Mouse (Mus musculus): Measurements from ENCODE around the gene Ube2j1. TPM values are rescaled to one million over a fixed set of nuclear protein-coding genes. Genes with fewer than 3 reads are reported as not detected.

The Ube2j1 gene
- polyA plus RNA-seq, 1 experiment from 2014 or later: 43.6 TPM

GRCm38 (mm10) chr4:33072526-33073161, 41.4 kb downstream of the Ube2j1 start:
- Histone ChIP-seq H3K27me3 (ENCODE audit: control insufficient read depth, insufficient read depth, low read length) (no peaks in the 10 kb centered on the region), H3K36me3 (ENCODE audit: control insufficient read depth, insufficient read depth, low read length) (no peaks in the 10 kb centered on the region), H3K4me1 (ENCODE audit: control insufficient read depth, insufficient read depth, low read length) (no peaks in the 10 kb centered on the region), H3K4me2 (replicated peaks; ENCODE audit: low read depth, low read length) (no peak overlapping the region), H3K9ac (ENCODE audit: low read depth, low read length) (no peak overlapping the region), H3K27ac (ENCODE audit: low read depth, low read length) (no peak overlapping the region), H3K4me3 (ENCODE audit: low read length) (no peak overlapping the region), H3K9me3 (ENCODE audit: control insufficient read depth, low read length) (no peaks in the 10 kb centered on the region)
- no peak for ATAC-seq (ENCODE audit: low FRiP score, low TSS enrichment)
- 63% methylated on average over 11 of the region's 11 CpGs for WGBS

- Histone ChIP-seq H3K4me3 (ENCODE audit: low read length) (no peak overlapping the region), H3K9ac (ENCODE audit: low read depth, low read length) (no peak overlapping the region), H3K9me3 (ENCODE audit: control insufficient read depth, low read length) (no peaks in the 10 kb centered on the region), H3K27ac (ENCODE audit: low read depth, low read length) (no peak overlapping the region), H3K4me1 (ENCODE audit: control insufficient read depth, insufficient read depth, low read length) (no peaks in the 10 kb centered on the region), H3K27me3 (ENCODE audit: control insufficient read depth, insufficient read depth, low read length) (no peaks in the 10 kb centered on the region), H3K36me3 (ENCODE audit: control insufficient read depth, insufficient read depth, low read length) (no peaks in the 10 kb centered on the region), H3K4me2 (replicated peaks; ENCODE audit: low read depth, low read length) (no peak overlapping the region)
- no peak for ATAC-seq (ENCODE audit: low FRiP score, low TSS enrichment)
- 81% methylated on average over 4 of the region's 4 CpGs for WGBS
Measured at GRCm38 (mm10) chr4:33074406-33074805, 43.2 kb downstream of the Ube2j1 start.

GRCm38 (mm10) chr4:33074851-33075250, 43.6 kb downstream of the Ube2j1 start:
- Histone ChIP-seq H3K4me1 (ENCODE audit: control insufficient read depth, insufficient read depth, low read length) (no peaks in the 10 kb centered on the region), H3K36me3 (ENCODE audit: control insufficient read depth, insufficient read depth, low read length) (no peaks in the 10 kb centered on the region), H3K9ac (ENCODE audit: low read depth, low read length) (no peak overlapping the region), H3K4me2 (replicated peaks; ENCODE audit: low read depth, low read length) (no peak overlapping the region), H3K27ac (ENCODE audit: low read depth, low read length) (no peak overlapping the region), H3K9me3 (ENCODE audit: control insufficient read depth, low read length) (no peaks in the 10 kb centered on the region), H3K4me3 (ENCODE audit: low read length) (no peak overlapping the region), H3K27me3 (ENCODE audit: control insufficient read depth, insufficient read depth, low read length) (no peaks in the 10 kb centered on the region)
- no peak for ATAC-seq (ENCODE audit: low FRiP score, low TSS enrichment)
- 61% methylated on average over 5 of the region's 5 CpGs for WGBS

- H3K36me3 ChIP-seq (ENCODE audit: control insufficient read depth, insufficient read depth, low read length): no peaks in the 10 kb centered on the region
- H3K4me2 ChIP-seq (replicated peaks; ENCODE audit: low read depth, low read length): no peak overlapping the region
- H3K4me1 ChIP-seq (ENCODE audit: control insufficient read depth, insufficient read depth, low read length): no peaks in the 10 kb centered on the region
- no peaks in the 10 kb centered on the region for H3K27me3 ChIP-seq (ENCODE audit: control insufficient read depth, insufficient read depth, low read length)
- ATAC-seq (ENCODE audit: low FRiP score, low TSS enrichment): no peak
- no peak overlapping the region for H3K27ac ChIP-seq (ENCODE audit: low read depth, low read length)
- H3K4me3 ChIP-seq (ENCODE audit: low read length): no peak overlapping the region
- no peaks in the 10 kb centered on the region for H3K9me3 ChIP-seq (ENCODE audit: control insufficient read depth, low read length)
- WGBS: 91% methylated on average over 5 of the region's 5 CpGs
- no peak overlapping the region for H3K9ac ChIP-seq (ENCODE audit: low read depth, low read length)
Measured at GRCm38 (mm10) chr4:33075776-33076524, 44.7 kb downstream of the Ube2j1 start.

GRCm38 (mm10) chr4:33077161-33077560, 45.9 kb downstream of the Ube2j1 start:
- 68% methylated on average over 11 of the region's 11 CpGs for WGBS
- ATAC-seq (ENCODE audit: low FRiP score, low TSS enrichment): no peak

GRCm38 (mm10) chr4:33077724-33078123, 46.5 kb downstream of the Ube2j1 start:
- 13% methylated on average over 8 of the region's 8 CpGs for WGBS
- Histone ChIP-seq H3K9me3 (ENCODE audit: control insufficient read depth, low read length) (no peaks in the 10 kb centered on the region), H3K9ac (ENCODE audit: low read depth, low read length) (no peak overlapping the region), H3K4me3 (ENCODE audit: low read length) (no peak overlapping the region), H3K27ac (ENCODE audit: low read depth, low read length) (no peak overlapping the region), H3K4me1 (ENCODE audit: control insufficient read depth, insufficient read depth, low read length) (no peaks in the 10 kb centered on the region), H3K27me3 (ENCODE audit: control insufficient read depth, insufficient read depth, low read length) (no peaks in the 10 kb centered on the region), H3K36me3 (ENCODE audit: control insufficient read depth, insufficient read depth, low read length) (no peaks in the 10 kb centered on the region), H3K4me2 (replicated peaks; ENCODE audit: low read depth, low read length) (no peak overlapping the region)
- ATAC-seq (ENCODE audit: low FRiP score, low TSS enrichment): peak; percentile 66

More at GRCm38 (mm10) chr4:33077161-33077560, 45.9 kb downstream of the Ube2j1 start:
- Histone ChIP-seq H3K4me3 (ENCODE audit: low read length) (no peak overlapping the region), H3K4me1 (ENCODE audit: control insufficient read depth, insufficient read depth, low read length) (no peaks in the 10 kb centered on the region), H3K36me3 (ENCODE audit: control insufficient read depth, insufficient read depth, low read length) (no peaks in the 10 kb centered on the region), H3K4me2 (replicated peaks; ENCODE audit: low read depth, low read length) (no peak overlapping the region), H3K27ac (ENCODE audit: low read depth, low read length) (no peak overlapping the region), H3K9ac (ENCODE audit: low read depth, low read length) (no peak overlapping the region), H3K27me3 (ENCODE audit: control insufficient read depth, insufficient read depth, low read length) (no peaks in the 10 kb centered on the region), H3K9me3 (ENCODE audit: control insufficient read depth, low read length) (no peaks in the 10 kb centered on the region)

- 90% methylated on average over 3 of the region's 3 CpGs for WGBS
- no peak overlapping the region for H3K4me3 ChIP-seq (ENCODE audit: low read length)
- H3K27me3 ChIP-seq (ENCODE audit: control insufficient read depth, insufficient read depth, low read length): no peaks in the 10 kb centered on the region
- no peak overlapping the region for H3K27ac ChIP-seq (ENCODE audit: low read depth, low read length)
- H3K36me3 ChIP-seq (ENCODE audit: control insufficient read depth, insufficient read depth, low read length): no peaks in the 10 kb centered on the region
- H3K9me3 ChIP-seq (ENCODE audit: control insufficient read depth, low read length): no peaks in the 10 kb centered on the region
- ATAC-seq (ENCODE audit: low FRiP score, low TSS enrichment): no peak
- no peak overlapping the region for H3K4me2 ChIP-seq (replicated peaks; ENCODE audit: low read depth, low read length)
- H3K4me1 ChIP-seq (ENCODE audit: control insufficient read depth, insufficient read depth, low read length): no peaks in the 10 kb centered on the region
- H3K9ac ChIP-seq (ENCODE audit: low read depth, low read length): no peak overlapping the region
Measured at GRCm38 (mm10) chr4:33078492-33078891, 47.3 kb downstream of the Ube2j1 start.

- no peak for ATAC-seq (ENCODE audit: low FRiP score, low TSS enrichment)
- no peaks in the 10 kb centered on the region for H3K27me3 ChIP-seq (ENCODE audit: control insufficient read depth, insufficient read depth, low read length)
- H3K4me3 ChIP-seq (ENCODE audit: low read length): no peak overlapping the region
- H3K36me3 ChIP-seq (ENCODE audit: control insufficient read depth, insufficient read depth, low read length): no peaks in the 10 kb centered on the region
- 82% methylated on average over 6 of the region's 6 CpGs for WGBS
- no peaks in the 10 kb centered on the region for H3K4me1 ChIP-seq (ENCODE audit: control insufficient read depth, insufficient read depth, low read length)
- no peaks in the 10 kb centered on the region for H3K9me3 ChIP-seq (ENCODE audit: control insufficient read depth, low read length)
- no peak overlapping the region for H3K4me2 ChIP-seq (replicated peaks; ENCODE audit: low read depth, low read length)
- H3K27ac ChIP-seq (ENCODE audit: low read depth, low read length): no peak overlapping the region
- no peak overlapping the region for H3K9ac ChIP-seq (ENCODE audit: low read depth, low read length)
Measured at GRCm38 (mm10) chr4:33099118-33099694, 68.0 kb downstream of the Ube2j1 start.
